Mouse (Mus musculus): ENCODE measurements around the gene Epo.
A peak's percentile ranks its signal among the peaks of the same experiment; 100 is the strongest.

Epo gene

GRCm38 (mm10) chr5:137521861-137522260 is 11.2 kb downstream of the Epo start:
- DNase-seq (ENCODE audit: extremely low spot score, low read depth, low spot score), result no peak

GRCm38 (mm10) chr5:137519691-137520550 is 13.1 kb downstream of the Epo start:
- DNase-seq (ENCODE audit: extremely low spot score, low read depth, low spot score), result no peak

- DNase-seq (ENCODE audit: extremely low spot score, low read depth, low spot score), result no peak
Observed at GRCm38 (mm10) chr5:137518436-137518835, 14.6 kb downstream of the Epo start, which contains the start of gene Gigyf1. Gene Gigyf1 (plus strand): TSS chr5:137518548.

GRCm38 (mm10) chr5:137514811-137515210 is 18.2 kb downstream of the Epo start:
- no peak for DNase-seq (ENCODE audit: extremely low spot score, low read depth, low spot score)

- no peak for DNase-seq (ENCODE audit: extremely low spot score, low read depth, low spot score)
Observed at GRCm38 (mm10) chr5:137513951-137514721, 18.9 kb downstream of the Epo start.

GRCm38 (mm10) chr5:137512847-137513794 is 19.9 kb downstream of the Epo start:
- DNase-seq (ENCODE audit: extremely low spot score, low read depth, low spot score), result no peak

- no peak for DNase-seq (ENCODE audit: extremely low spot score, low read depth, low spot score)
Observed at GRCm38 (mm10) chr5:137511706-137512105, 21.3 kb downstream of the Epo start.

GRCm38 (mm10) chr5:137510573-137511390 is 22.3 kb downstream of the Epo start:
- no peak for DNase-seq (ENCODE audit: extremely low spot score, low read depth, low spot score)

- no peak for DNase-seq (ENCODE audit: extremely low spot score, low read depth, low spot score)
Observed at GRCm38 (mm10) chr5:137510014-137510501, 23.0 kb downstream of the Epo start.

- DNase-seq (ENCODE audit: extremely low spot score, low read depth, low spot score), result no peak
Observed at GRCm38 (mm10) chr5:137504041-137504440, 29.0 kb downstream of the Epo start.

GRCm38 (mm10) chr5:137502667-137503110 is 30.4 kb downstream of the Epo start:
- DNase-seq (ENCODE audit: extremely low spot score, low read depth, low spot score), result peak; percentile 44

- peak; percentile 98 for DNase-seq (ENCODE audit: extremely low spot score, low read depth, low spot score)
Observed at GRCm38 (mm10) chr5:137501709-137502666, 31.1 kb downstream of the Epo start, which contains the start of gene Pop7. Gene Pop7 (minus strand): TSS chr5:137502518.

GRCm38 (mm10) chr5:137500186-137500585 is 32.9 kb downstream of the Epo start:
- DNase-seq (ENCODE audit: extremely low spot score, low read depth, low spot score), result no peak

GRCm38 (mm10) chr5:137493831-137494230 is 39.2 kb downstream of the Epo start:
- DNase-seq (ENCODE audit: extremely low spot score, low read depth, low spot score), result no peak

GRCm38 (mm10) chr5:137491559-137491958 is 41.5 kb downstream of the Epo start:
- DNase-seq (ENCODE audit: extremely low spot score, low read depth, low spot score), result no peak

- DNase-seq (ENCODE audit: extremely low spot score, low read depth, low spot score), result no peak
Observed at GRCm38 (mm10) chr5:137487616-137488015, 45.4 kb downstream of the Epo start.

GRCm38 (mm10) chr5:137485851-137486155 is 47.2 kb downstream of the Epo start:
- no peak for DNase-seq (ENCODE audit: extremely low spot score, low read depth, low spot score)

- no peak for DNase-seq (ENCODE audit: extremely low spot score, low read depth, low spot score)
Observed at GRCm38 (mm10) chr5:137485071-137485850, 47.8 kb downstream of the Epo start.
